Mouse (Mus musculus): ENCODE data around the gene Hspa1l.
"Not testable (repeated sequence)": the region's sequence is repeated elsewhere in the genome, so short reads cannot be mapped to it uniquely, and the experiment has no call there.

The Hspa1l gene

DNA sequence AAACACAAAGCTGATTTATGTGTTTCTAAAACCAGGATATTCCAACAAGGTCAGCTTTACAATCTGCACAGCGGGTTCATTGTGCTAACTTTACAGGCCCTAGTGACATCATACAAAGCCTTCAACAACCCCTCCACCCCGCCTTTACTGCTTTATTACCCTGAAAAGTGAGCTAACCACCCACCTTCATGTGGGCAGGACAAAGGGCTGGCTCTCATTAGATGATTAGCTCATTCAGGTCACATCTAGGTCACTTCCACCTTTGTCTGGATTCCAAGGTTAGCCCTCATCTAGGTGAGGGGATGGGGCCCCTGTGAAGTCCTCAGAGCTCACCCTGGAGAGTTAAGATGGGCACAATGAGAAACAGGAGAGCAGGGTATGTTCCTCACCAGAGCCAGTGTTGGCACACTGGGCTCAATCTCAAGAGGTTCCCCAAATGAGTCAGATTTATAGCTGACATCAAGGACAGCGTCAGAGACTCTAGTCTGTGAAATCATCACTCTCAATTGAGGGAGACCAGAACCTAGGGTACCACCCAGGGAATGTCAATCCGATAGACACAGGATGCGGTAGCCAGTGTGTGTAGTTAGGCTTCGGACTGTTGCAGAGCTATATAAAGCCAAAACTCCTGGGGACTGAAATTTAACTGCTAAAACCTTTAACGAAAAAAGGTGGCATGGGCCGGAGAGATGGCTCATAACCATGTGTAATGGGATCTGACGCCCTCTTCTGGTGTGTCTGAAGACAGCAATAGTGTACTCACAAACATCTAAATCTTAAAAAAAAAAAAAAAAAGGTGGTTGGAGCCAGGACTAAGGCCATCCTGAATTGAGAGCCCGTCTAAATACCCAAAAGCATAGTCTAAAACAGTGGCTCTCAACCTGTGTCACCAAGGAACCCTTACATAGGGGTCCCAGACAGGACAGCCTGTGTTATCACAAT is 21.7 kb upstream of the Hspa1l start:
- DNase-seq (ENCODE audit: low read depth, low spot score): no peak

DNA sequence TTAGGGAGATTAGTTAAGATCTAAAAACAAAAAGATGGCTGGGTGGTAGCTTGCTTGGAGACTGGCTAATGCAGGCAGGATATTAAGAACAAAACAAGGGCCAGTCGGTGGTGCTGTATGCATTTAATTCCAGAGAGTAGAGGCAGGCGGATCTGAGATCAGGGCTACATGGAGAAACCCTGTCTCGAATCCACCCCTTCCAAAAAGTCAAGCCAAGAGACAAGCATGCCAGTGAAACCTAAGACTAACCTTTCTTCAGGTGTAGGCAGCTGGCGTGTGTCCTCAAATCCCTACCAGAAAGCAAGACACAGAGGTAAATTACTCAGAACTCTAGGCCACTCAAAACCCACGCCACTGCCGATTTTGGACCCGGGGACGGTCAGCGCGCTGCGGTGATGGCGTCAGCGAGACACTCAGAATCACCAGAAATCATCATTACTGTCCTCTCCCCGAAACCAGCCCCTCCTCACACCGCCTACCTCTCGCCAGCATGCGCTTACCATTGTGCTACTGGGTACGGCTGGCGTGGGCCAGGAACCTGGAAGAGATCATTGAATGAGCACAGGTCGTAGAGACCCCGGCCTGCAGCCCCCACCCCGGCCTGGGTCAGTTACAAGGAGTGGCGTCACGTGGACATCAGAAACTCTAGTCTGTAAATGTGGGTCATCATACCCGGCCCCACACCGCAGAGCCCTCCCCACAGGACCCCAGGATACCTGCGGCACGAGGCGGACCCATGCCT is 20.7 kb upstream of the Hspa1l start:
- no peak for DNase-seq (ENCODE audit: low read depth, low spot score)

DNA sequence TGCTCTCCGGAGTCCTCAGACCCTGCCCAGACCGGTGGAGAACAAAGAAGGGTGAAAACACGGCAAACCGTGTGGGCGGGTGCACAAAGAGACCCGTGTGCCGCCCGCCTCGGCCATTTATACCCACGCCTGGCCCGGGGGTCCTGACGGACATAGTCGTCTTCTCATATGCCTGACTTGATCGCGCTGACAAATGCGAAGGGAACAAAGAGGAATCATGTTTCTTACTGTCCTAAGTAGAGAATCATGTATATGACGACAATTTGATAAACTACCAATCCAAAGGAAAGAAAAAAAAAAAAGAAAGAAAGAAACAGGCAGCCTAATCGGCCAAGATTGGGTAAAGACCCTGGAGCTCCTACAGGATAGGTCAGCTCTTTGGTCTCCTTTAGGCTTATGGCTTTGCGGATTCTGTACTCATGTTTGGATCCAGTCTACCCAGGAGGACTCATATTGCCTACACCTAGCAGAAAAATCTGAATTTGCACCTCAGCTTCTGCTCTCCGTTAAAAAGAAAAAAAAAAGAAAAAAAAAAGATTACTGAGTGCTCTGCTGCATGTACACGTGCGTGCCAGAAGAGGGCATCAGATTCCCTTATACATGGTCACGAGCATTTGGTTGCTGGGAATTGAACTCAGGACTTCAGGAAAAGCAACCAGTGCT is 20.0 kb upstream of the Hspa1l start:
- peak; percentile 77 for DNase-seq (ENCODE audit: low read depth, low spot score)

DNA sequence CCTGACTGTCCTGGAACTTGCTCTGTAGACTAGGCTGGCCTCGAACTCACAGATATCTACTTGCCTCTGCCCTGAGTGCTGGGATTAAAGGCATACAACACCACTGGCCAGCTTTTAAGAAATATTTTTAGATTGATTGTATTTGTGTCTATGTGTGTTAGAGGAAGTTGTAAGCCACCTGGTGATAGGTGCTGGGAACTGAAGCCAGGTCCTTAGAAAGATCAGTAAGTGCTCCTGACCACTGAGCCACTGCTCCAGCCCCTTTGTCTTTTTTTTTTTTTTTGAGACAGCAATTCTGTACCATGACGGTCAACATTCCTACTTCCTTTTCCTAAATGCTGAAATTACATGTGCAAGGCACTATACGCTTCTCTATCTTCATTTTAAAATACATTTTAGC is 19.2 kb upstream of the Hspa1l start:
- DNase-seq (ENCODE audit: low read depth, low spot score): no peak

DNA sequence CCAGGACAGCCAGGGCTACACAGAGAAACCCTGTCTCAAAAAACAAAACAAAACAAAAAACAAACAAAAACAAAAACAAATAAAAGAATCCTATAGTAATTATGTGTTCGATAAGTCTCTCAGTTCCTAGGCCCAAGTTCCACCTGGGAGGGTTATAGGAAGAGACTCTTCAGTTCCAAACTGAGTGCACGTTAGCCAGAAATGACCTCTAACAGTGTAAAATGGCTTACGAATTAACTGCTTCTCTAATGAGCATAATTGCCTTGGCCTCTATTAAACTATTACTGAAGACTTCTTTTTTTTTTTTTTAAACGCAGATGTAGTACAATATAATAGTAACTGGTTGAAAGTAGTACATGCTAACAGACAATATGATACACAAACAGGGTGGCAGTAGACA is 18.6 kb upstream of the Hspa1l start:
- DNase-seq (ENCODE audit: low read depth, low spot score): no peak

DNA sequence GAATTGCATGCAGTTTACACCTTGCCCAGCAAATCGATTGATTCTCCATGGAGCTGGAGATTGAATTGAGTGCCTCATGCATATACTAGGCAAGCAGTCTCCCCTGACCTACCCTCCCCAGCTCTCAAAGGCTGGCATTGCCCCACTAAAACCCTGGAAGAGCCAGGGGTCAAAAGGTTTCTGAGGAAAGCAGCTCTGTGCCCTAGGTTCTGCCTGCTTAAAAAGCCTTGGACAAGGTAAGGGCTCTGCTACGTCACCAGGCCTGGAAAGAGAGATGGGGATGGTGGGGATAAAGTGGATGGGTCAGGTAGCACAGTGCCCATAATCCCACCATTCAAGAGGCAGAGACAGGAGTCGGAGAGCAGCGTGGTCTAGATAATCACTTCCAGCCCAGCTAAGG is 17.7 kb upstream of the Hspa1l start:
- no peak for DNase-seq (ENCODE audit: low read depth, low spot score)

DNA sequence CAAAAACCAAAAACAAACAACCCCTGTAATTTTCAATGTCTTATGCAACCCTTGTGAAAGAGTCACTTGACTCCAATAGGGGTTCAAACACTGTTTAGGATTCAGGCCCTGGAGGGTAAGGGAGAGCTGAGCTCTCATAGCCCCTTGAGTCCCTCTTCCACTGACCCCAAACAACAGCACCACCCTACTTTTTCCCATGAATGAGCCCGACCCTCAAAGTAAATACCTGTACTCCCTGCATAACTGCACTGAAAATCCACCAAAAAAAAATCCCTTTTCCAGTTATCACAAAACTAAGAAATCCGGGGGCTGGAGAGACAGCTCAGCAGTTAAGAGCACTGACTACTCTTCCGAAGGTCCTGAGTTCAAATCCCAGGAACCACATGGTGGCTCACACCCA is 16.6 kb upstream of the Hspa1l start:
- DNase-seq (ENCODE audit: low read depth, low spot score): no peak

DNA sequence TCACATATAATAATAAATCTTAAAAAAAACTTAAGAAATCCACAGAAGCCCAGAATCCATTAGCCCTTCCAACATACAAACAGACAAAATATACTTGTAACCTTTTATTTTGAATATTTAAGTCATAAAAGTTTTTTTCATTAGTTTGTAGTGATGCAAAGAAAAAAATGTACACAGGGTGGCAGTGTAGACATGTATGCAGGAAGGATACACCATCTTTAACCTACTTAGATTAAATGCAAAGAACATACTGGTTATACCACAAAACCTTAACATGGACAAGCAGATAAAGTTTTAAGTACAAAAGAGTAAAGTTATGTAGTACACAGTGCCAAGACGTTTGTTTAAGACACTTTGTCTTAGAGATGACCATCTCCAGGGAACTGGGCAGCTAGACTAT is 16.2 kb upstream of the Hspa1l start:
- no peak for DNase-seq (ENCODE audit: low read depth, low spot score)

DNA sequence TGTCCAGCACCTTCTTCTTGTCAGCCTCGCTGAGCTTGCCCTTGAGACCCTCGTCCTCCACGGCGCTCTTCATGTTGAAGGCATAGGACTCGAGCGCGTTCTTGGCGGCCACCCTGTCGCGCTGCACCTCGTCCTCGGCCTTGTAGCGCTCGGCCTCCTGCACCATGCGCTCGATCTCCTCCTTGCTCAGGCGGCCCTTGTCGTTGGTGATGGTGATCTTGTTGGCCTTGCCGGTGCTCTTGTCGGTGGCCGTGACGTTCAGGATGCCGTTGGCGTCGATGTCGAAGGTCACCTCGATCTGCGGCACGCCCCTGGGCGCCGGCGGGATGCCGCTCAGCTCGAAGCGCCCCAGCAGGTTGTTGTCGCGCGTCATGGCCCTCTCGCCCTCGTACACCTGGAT is 15.2 kb upstream of the Hspa1l start:
- not testable (repeated sequence) for DNase-seq (ENCODE audit: low read depth, low spot score)

DNA sequence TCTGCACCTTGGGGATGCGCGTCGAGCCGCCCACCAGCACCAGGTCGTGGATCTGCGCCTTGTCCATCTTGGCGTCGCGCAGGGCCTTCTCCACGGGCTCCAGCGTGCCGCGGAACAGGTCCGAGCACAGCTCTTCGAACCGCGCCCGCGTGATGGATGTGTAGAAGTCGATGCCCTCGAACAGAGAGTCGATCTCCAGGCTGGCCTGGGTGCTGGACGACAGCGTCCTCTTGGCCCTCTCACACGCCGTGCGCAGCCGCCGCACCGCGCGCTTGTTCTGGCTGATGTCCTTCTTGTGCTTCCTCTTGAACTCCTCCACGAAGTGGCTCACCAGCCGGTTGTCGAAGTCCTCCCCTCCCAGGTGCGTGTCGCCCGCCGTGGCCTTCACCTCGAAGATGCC is 14.5 kb upstream of the Hspa1l start:
- DNase-seq (ENCODE audit: low read depth, low spot score): not testable (repeated sequence)

DNA sequence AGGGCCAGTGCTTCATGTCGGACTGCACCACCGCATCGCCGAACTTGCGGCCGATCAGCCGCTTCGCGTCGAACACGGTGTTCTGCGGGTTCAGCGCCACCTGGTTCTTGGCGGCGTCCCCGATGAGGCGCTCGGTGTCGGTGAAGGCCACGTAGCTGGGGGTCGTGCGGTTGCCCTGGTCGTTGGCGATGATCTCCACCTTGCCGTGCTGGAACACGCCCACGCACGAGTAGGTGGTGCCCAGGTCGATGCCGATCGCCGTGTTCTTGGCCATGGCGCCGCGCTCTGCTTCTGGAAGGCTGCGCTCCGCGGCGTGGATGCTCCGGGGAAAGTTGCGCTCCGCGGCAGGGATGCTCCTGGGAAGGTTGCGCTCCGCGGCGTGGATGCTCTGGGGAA is 13.8 kb upstream of the Hspa1l start:
- DNase-seq (ENCODE audit: low read depth, low spot score): not testable (repeated sequence)

DNA sequence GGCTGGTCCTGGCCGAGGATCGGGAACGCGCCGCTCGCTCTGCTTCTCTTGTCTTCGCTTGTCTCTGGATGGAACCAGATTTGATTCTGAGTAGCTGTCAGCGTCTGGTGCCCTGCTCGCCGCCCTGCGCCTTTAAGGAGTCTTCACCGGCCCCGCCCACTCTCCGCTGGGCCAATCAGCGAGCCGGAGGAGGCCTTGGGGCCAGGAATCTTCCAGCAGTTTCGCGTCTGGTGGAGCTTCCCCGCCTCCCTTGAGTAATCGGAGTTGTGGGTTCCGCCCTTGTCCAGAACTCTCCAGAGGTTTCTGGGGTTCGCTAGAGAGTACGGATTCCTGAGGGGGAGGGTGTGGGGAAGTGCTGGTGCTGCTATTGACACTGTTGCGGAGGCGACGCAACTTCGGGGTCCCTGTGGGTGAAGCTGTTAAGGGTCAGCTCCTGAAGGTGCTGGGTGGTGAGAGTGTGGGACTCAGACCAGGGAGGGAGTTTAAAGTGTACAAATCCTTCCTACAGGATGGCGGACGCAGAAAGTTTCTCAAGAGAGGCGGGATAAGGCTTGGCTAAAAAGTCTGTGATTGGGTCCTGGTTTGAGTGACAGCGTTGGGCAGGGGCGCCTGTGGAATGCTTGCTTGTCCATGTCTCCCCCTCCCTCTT is 13.2 kb upstream of the Hspa1l start, which contains the start of gene Hspa1b:
Gene Hspa1b, minus strand, starts transcription at position 109 of the 649 bp plus-strand sequence.
- peak; percentile 57 for DNase-seq (ENCODE audit: low read depth, low spot score)

DNA sequence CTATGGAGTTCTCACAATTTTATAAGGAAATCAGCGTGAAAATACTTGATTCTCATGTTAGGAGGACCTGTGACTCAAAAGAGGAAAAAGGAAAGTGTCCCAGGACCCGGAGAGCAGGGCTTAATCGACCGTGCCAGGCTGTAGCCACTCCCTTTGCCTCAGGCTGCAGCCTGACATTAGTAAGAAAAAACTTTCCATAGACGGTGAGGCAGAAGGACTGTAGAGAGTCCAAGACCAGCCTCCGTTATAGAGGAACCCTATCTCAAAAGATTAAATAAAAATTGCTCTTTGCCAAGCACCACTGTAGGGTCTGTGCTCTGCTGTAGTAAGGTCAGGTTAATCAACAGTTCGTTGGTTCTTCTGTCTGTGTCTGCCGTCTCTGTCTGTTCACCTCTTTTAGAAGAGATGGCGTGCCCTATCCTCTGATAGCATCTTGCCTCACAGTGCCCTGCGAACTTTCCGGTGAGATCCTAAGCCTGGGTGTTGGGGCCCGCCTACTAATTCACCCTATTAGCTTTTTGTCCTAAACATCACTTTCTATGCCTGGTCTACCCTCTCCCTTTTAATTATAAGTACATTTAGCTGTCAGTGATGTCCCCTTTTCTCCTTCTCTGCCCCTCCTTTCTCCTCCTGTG is 12.5 kb upstream of the Hspa1l start:
- no peak for DNase-seq (ENCODE audit: low read depth, low spot score)

DNA sequence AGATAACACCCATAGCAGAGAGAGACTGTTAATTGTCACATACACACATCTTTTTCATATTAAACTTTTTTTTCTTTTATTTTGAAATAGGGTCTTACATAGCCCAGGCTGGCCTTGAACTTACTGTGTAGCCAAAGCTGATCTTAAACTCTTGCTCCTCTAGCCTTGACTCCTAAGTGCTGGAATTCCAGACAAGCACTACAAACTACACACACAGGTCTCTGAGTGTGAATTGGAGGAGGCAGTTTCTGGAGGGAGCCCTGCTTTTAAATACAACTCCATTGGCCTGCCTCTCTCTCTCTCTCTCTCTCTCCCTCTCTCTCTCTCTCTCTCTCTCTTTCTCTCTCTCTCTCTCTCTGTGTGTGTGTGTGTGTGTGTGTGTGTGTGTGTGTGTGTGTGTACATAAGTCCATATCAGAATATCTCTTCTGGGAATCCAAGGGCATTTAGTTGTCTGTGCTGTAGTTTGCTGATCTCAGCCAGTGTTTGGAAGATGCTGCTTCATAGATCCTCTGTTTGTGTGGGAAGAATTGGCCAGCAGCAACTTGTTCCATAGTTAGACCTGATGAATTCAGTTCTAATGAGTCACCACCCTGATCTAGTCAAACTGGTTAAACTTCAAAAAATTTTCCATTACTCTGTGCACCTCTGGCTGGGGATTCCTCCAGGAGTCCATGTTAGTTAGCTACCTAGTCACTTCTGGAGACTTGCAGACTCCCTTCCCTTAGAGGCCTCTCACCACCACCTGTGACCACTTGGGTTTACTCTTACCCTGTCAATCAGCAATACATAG is 11.6 kb upstream of the Hspa1l start:
- DNase-seq (ENCODE audit: low read depth, low spot score): no peak

DNA sequence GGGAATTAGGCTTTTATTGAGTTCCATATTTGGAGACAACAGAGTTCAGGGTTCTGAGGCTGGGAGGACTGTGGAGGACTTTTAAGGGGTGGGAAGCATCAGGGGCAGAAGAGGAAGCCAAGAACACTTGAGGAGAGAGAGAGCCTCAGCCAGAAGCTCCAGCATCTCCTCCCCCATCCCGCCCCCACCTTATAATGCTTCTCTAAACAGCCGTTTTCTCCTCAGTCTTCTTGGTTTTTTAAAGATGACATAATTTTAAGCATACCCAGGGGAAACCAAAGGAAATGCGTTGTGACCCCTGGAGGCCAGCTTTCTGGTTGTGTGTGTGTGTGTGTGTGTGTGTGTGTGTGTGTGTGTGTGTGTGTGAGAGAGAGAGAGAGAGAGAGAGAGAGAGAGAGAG is 10.4 kb upstream of the Hspa1l start:
- no peak for DNase-seq (ENCODE audit: low read depth, low spot score)

DNA sequence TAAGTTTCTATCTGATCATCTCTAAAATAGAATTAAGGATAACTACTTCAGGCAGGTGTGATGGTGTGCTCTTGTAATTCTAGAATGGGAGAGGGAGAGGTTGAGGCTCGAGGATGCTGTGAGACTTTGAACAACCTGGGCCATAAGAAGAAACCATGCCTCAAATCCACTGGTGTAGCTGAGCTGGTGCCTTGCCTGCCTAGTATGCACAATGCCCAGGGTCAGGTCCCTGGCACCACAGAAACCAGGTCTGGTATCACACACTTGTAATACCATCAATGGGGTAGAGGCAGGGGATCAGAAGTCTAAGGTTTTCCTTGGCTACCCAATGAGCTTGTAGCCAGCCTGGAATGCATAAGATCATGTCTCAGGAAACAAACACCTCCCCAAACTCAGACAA is 9.7 kb upstream of the Hspa1l start:
- no peak for DNase-seq (ENCODE audit: low read depth, low spot score)

DNA sequence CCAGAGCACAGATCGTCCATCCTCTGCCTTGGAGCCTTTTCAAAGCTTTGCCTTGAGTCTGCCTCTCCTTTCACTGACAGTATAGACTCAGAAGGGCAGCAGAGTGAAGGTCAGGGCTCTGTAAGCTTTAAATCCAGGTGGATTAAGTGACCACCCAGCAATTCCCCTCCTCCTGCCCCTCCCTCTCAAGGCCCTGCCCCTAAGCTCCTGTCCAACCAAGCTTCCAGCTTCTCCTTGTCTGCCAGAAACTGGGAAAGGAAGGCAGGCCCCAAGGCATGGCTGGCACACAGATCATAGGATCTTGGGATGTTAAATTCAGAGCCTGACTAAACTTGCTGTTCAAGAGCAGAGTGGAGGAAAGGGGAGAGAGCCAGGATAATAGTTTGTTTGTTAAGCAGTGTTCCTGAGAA is 7.9 kb upstream of the Hspa1l start:
- peak; percentile 81 for DNase-seq (ENCODE audit: low read depth, low spot score)

DNA sequence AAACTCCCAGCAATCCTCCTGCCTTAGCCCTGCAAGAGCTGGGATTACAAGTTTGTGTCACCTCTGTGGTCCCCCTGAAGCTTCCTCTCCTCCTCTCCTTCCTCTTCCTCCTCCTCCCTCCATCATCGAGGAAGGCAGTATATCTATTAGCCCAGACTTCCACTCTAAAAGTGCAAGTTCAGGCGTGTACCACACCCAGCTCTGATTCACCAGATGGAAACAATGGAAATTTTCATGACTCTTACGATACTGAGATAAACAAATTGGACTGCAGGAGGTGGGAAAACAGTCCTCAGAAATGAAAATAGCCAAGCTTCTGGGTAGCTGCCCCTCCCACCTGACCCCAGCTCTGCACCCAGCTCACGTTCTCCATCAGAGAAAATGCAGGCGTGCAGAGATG is 6.9 kb upstream of the Hspa1l start:
- DNase-seq (ENCODE audit: low read depth, low spot score): no peak

DNA sequence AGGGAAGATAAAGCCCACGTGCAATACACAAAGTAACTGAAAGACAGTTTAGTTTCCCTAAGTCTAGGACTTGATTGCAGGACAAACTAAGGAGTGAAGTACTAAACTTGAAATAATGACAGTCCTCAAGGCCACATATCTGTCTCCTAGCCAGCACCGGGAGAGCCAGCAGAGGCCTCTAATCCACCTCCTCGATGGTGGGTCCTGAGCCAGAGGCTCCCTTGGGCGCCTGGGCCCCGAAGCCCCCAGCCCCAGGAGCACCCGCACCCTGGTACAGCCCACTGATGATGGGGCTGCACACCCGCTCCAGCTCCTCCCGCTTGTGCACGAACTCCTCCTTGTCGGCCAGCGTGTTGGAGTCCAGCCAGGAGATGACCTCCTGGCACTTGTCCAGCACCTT is 2.7 kb upstream of the Hspa1l start, which contains the start of gene Gm20481:
Gene Gm20481, plus strand, starts transcription at position 91 of the 400 bp plus-strand sequence.
- DNase-seq (ENCODE audit: low read depth, low spot score): not testable (repeated sequence)

DNA sequence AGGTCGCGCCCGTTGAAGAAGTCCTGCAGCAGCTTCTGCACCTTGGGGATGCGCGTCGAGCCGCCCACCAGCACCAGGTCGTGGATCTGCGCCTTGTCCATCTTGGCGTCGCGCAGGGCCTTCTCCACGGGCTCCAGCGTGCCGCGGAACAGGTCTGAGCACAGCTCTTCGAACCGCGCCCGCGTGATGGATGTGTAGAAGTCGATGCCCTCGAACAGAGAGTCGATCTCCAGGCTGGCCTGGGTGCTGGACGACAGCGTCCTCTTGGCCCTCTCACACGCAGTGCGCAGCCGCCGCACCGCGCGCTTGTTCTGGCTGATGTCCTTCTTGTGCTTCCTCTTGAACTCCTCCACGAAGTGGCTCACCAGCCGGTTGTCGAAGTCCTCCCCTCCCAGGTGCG is 1.7 kb upstream of the Hspa1l start:
- not testable (repeated sequence) for DNase-seq (ENCODE audit: low read depth, low spot score)

Data from retina, adult 2 months (tissue).